Mouse (Mus musculus) erythroid progenitor cell, adult 5-6 weeks (primary cell): ENCODE results near the gene Ly6g6c. TPM values are rescaled to one million over a fixed set of nuclear protein-coding genes. Genes with fewer than 3 reads are reported as not detected.
"Not testable (repeated sequence)": the region's sequence is repeated elsewhere in the genome, so short reads cannot be mapped to it uniquely, and the experiment has no call there.

Source experiments
- ATAC-seq: replicated peaks from 2 replicates; pipeline ENCODE4 v1.8.0; 2016; ENCODE audit warnings: moderate number of reproducible peaks, mild to moderate bottlenecking, moderate TSS enrichment, inconsistent platforms; ENCODE audit not compliant: poor library complexity, low FRiP score, severe bottlenecking
- total RNA-seq, 2 experiments: library from RNA; stranded (forward) in 1 of 2; stranded (reverse) in 1 of 2; fragments of 150-400 nt in 1 of 2; fragments of 186-747, 209-891 nt in 1 of 2; gene quantifications; 2 replicates each; pipeline versions ENCODE4 v1.2.3 to v1.2.4; 2015 to 2017; ENCODE audit warnings: low replicate concordance in 2 of 2

The Ly6g6c gene
- total RNA-seq, 2 experiments from 2014 or later: not detected

GRCm38 (mm10) chr17:35029691-35030532 is 35.3 kb upstream of the Ly6g6c start:
- peak; percentile 40; the same call in 1 of the 2 replicates for ATAC-seq

GRCm38 (mm10) chr17:35031272-35031671 is 33.9 kb upstream of the Ly6g6c start:
- no peak for ATAC-seq

- peak; percentile 76 for ATAC-seq
Measured at GRCm38 (mm10) chr17:35031880-35032279, 33.3 kb upstream of the Ly6g6c start.

DNA sequence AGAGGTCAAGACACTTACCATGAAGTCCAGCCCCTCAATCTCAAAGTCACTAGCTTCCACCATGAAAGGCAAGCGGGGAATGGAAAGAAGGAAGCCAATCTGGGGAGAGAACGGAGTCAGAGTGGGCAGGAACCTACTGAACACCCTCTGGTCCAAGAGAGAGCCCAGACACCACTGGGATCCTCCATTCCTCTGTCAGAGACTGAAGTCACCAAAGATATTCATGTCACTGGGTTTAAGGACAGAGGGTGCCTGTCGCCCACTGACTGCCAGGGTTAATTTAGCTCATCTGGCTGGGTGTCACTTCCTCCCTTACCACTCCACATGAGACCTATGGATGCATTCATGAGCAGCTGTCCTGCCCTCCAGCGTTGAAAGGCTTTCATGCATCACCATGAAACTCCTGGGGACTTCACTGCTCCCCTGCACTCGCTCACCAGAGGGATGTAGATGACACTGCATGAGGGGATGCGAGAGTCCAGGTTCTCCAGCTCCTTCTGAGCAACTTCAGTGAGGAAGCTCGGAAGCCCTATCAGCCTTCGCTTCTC is 32.8 kb upstream of the Ly6g6c start:
- no peak for ATAC-seq

GRCm38 (mm10) chr17:35033703-35034102 is 31.5 kb upstream of the Ly6g6c start:
- not testable (repeated sequence) for ATAC-seq

GRCm38 (mm10) chr17:35034896-35035295 is 30.3 kb upstream of the Ly6g6c start:
- no peak for ATAC-seq

GRCm38 (mm10) chr17:35039121-35039873 is 25.9 kb upstream of the Ly6g6c start:
- no peak for ATAC-seq

DNA sequence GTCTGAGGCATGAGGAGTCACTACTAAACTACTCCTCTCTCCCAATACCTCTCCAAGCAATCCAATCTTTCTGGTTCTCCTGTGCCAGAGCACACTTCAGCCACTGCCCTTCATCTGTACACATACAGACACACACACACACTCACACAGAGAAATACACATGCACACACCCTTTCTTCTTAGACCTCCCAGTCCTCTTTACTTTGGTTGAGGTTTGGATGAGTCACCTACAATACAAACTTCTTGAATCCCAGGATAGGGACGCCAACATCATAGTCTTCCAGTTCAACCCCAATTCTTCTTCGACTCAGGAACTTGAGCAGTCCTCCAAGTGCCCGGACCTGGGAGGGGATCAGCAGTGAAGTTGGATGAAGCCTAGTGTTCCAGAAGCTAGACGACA is 21.4 kb upstream of the Ly6g6c start:
- no peak for ATAC-seq

DNA sequence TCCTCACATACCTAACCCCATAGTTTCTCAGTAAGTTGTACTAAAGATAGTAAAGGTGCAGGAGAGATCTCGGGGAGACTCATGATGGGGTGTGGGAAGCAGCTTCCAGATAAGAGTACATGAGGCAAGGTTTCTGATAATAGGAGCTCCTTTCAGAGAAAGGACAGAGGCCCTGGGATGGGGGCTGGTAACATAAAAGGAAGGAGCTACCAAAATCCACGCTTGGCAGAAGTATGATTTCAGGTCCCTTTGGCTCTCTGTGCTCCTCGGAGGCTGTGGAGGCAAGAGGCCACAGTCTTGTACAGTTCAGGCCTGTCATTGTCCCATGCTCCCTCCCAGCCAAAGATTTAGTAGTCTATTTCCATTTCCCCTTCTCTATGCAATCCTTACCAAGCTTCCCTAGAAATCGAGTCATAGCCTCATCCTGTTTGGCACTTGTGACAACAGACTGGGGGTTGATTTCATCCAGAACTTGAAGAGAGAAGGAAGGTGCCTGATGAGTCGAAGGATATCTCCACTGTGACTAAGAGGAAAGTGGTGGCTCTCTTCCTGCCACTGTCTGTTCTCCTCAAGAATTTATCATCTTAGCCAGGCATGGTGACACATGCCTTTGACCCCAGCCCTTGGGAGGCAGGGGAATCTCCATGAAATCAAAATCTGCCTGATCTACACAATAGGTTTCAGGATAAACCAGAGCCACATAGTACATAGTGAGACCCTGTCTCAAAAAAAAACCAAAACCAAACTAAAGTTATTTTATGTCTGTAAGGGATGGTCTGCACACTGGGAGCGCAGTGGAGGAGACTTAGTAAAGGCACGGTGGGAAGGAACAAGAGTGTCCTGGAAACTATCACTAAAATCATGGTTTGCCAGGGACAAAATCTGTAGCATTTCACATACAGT is 20.0 kb upstream of the Ly6g6c start:
- ATAC-seq: no peak

GRCm38 (mm10) chr17:35045807-35046680 is 19.1 kb upstream of the Ly6g6c start:
- ATAC-seq: no peak

GRCm38 (mm10) chr17:35046681-35047455 is 18.3 kb upstream of the Ly6g6c start, which contains the start of gene Msh5:
Gene Msh5, minus strand, starts transcription at chr17:35046745.
- ATAC-seq: peak; percentile 82

- ATAC-seq: no peak
Measured at GRCm38 (mm10) chr17:35047688-35048087, 17.5 kb upstream of the Ly6g6c start.

DNA sequence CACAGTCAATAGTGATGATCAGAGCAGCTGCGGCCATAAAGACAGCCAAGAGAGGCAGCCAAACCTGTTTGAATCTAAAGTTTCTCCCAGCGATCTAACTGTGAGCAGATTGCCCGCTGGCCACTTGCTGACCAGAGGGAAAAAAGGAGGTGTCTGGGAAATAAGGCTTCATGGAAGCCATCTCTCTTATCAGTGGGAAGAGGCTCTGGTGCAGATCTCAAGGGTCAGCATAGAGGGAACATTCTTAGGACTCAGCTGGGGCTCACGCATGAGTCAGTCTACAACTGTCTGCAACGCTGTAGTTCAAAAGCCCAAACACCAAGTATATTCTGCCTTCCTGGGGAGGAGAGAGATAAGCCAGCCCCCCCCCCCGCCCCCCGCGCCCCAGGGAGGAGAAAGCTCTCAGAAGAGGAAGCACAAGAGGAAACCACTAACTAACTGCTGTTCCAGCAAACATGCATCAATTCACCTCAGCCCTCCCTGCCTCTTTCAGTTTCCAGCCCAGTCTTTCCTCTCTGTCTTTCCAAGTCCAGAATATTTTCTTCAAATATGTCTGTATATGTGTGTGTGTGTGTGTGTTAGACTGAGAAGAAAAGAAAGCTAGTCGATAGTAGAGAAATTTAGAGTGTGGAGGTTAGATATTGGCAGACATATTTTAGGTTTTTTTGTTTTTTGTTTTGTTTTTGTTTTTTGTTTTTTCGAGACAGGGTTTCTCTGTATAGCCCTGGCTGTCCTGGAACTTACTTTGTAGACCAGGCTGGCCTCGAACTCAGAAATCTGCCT is 16.8 kb upstream of the Ly6g6c start:
- ATAC-seq: no peak

DNA sequence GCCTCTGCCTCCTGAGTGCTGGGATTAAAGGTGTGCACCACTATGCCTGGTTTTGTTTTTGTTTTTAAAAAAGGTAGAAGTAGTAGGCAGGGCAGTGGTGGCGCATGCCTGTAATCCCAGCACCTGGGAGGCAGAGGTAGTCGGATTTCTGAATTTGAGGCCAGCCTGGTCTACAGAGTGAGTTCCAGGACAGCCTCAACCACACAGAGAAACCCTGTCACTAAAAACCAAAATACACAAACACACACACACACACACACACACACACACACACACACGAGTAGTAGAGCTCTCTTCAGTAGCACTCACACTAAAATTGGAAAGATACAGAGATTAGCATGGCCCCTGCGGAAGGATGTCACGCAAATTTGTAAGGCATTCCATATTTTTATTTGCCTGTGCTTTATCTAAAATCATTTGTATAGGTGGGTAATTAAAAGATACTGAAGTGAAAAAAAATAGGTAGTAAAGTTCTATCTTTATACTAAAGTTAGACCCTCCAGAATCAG is 16.2 kb upstream of the Ly6g6c start:
- ATAC-seq: no peak

DNA sequence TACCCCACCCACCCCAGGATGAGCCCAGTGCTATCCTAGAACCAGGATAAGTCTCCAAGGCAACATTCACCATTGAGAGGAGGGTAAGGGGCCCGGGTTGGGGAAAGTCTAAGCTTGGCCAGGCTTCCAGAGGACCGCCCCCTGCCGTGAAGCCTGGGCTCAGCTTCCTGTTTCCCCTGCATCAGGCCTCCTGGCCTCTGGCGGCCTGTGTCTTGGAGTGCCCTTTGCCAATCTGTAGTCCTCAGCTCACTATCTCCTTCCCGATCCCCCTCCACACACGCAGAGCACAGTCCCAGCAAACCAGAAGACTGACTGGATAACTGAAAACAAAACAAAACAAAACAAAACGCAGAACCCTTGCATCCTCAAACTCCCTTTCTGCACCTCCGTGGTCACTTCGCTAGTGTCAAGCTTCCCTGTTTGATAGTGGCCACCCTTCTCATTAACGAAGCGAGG is 15.6 kb upstream of the Ly6g6c start, which contains the start of gene Clic1:
Gene Clic1 (plus strand): TSS at position 406 of the 456 bp plus-strand sequence.
- ATAC-seq: no peak

GRCm38 (mm10) chr17:35050126-35050750 is 14.9 kb upstream of the Ly6g6c start:
- ATAC-seq: peak; percentile 41
